Mouse (Mus musculus) neural tube, embryonic 12.5 days (tissue): ENCODE results near the gene Chml. TPM values are rescaled to one million over a fixed set of nuclear protein-coding genes. Genes with fewer than 3 reads are reported as not detected.

Experiments used
- ATAC-seq: fragments of 200-750 bp; cut with Nextera tagmentation; 2 replicates; pipeline ENCODE4 v1.8.0; 2017; ENCODE audit warnings: low read depth, mild to moderate bottlenecking, moderate TSS enrichment, moderate library complexity; ENCODE audit not compliant: low FRiP score
- H3K27ac ChIP-seq: fragments of 300-500 bp; sonication (generic); 2 replicates; pipeline ENCODE4 v1.5.1; 2016
- H3K27me3 ChIP-seq: fragments of 300-500 bp; sonication (generic); replicated peaks from 2 replicates; pipeline ENCODE4 v1.6.1; 2016; ENCODE audit warnings: mild to moderate bottlenecking
- H3K36me3 ChIP-seq: fragments of 300-500 bp; sonication (generic); 2 replicates; pipeline ENCODE4 v1.6.1; 2016; ENCODE audit warnings: mild to moderate bottlenecking
- H3K4me1 ChIP-seq: fragments of 300-500 bp; sonication (generic); 2 replicates; pipeline ENCODE4 v1.6.1; 2016
- H3K4me2 ChIP-seq: fragments of 300-500 bp; sonication (generic); replicated peaks from 2 replicates; pipeline ENCODE4 v1.6.1; 2016; ENCODE audit warnings: mild to moderate bottlenecking
- H3K4me3 ChIP-seq: fragments of 300-500 bp; sonication (generic); 2 replicates; pipeline ENCODE4 v1.5.1; 2016
- H3K9ac ChIP-seq: fragments of 300-500 bp; sonication (generic); 2 replicates; pipeline ENCODE4 v1.6.1; 2016; ENCODE audit warnings: mild to moderate bottlenecking
- H3K9me3 ChIP-seq: fragments of 300-500 bp; sonication (generic); 2 replicates; pipeline ENCODE4 v1.6.1; 2016; ENCODE audit warnings: mild to moderate bottlenecking
- WGBS: fragments of 180-500 bp; shearing (Covaris S2); methylation state at CpG from one replicate; pipeline ENCODE4 v1.1.7; 2016; 5-methylcytosine and 5-hydroxymethylcytosine counted together
- polyA plus RNA-seq: library from polyadenylated mRNA; unstranded; fragments of >200 nt; fragmentation: Nextera tagmentation; extraction: Ambion mirVana; gene quantifications from 2 replicates; pipeline ENCODE4 v1.2.1, GENCODE M21; 2016

Gene Chml
- 4.5 and 5.4 TPM in 2 replicates for polyA plus RNA-seq

GRCm38 (mm10) chr1:175692246-175692996, at the start of gene Chml, which contains the start of gene Opn3:
TSS of gene Chml (minus strand) at chr1:175692901.
TSS of gene Opn3 (minus strand) at chr1:175692776.
- peak within 1 kb of the TSS; percentile 81 for H3K9ac ChIP-seq
- H3K27me3 ChIP-seq = no peaks in the 10 kb centered on the region
- peak within 1 kb of the TSS; percentile 37; the same call in 1 of the 2 replicates for H3K27ac ChIP-seq
- peak; percentile 98 for ATAC-seq
- peak within 1 kb of the TSS; percentile 71 for H3K4me2 ChIP-seq
- H3K9me3 ChIP-seq = no peaks in the 10 kb centered on the region
- peaks cover 8% of the 10 kb centered on the region for H3K36me3 ChIP-seq
- H3K4me1 ChIP-seq = peaks cover 18% of the 10 kb centered on the region
- under 1% methylated on average over 44 of the region's 73 CpGs for WGBS
- H3K4me3 ChIP-seq = peak within 1 kb of the TSS; percentile 71

GRCm38 (mm10) chr1:175725771-175726170, 33.1 kb upstream of the Chml start:
- Histone ChIP-seq H3K4me2 (no peak overlapping the region), H3K4me1 (no peaks in the 10 kb centered on the region), H3K9ac (no peak overlapping the region), H3K27ac (no peak overlapping the region), H3K9me3 (no peaks in the 10 kb centered on the region), H3K27me3 (no peaks in the 10 kb centered on the region), H3K4me3 (no peak overlapping the region), H3K36me3 (no peaks in the 10 kb centered on the region)
- ATAC-seq = no peak
- 52% methylated on average over 7 of the region's 7 CpGs for WGBS

GRCm38 (mm10) chr1:175716832-175717231, 24.1 kb upstream of the Chml start:
- Histone ChIP-seq H3K9me3 (no peaks in the 10 kb centered on the region), H3K4me3 (no peak overlapping the region), H3K27ac (no peak overlapping the region), H3K36me3 (no peaks in the 10 kb centered on the region), H3K9ac (no peak overlapping the region), H3K27me3 (no peaks in the 10 kb centered on the region), H3K4me2 (no peak overlapping the region), H3K4me1 (no peaks in the 10 kb centered on the region)
- ATAC-seq = no peak
- WGBS = 93% methylated on average over 9 of the region's 9 CpGs

GRCm38 (mm10) chr1:175712338-175712909, 19.7 kb upstream of the Chml start:
- Histone ChIP-seq H3K4me2 (no peak overlapping the region), H3K36me3 (no peaks in the 10 kb centered on the region), H3K4me1 (no peaks in the 10 kb centered on the region), H3K27me3 (no peaks in the 10 kb centered on the region), H3K27ac (no peak overlapping the region), H3K4me3 (no peak overlapping the region), H3K9me3 (no peaks in the 10 kb centered on the region), H3K9ac (no peak overlapping the region)
- no peak for ATAC-seq
- WGBS = 84% methylated on average over 11 of the region's 11 CpGs

GRCm38 (mm10) chr1:175708013-175708412, 15.3 kb upstream of the Chml start:
- no peak overlapping the region for H3K9ac ChIP-seq
- no peak overlapping the region for H3K27ac ChIP-seq
- no peak overlapping the region for H3K4me2 ChIP-seq
- no peak for ATAC-seq
- no peaks in the 10 kb centered on the region for H3K27me3 ChIP-seq
- no peak overlapping the region for H3K4me3 ChIP-seq
- no peaks in the 10 kb centered on the region for H3K4me1 ChIP-seq
- no peaks in the 10 kb centered on the region for H3K9me3 ChIP-seq
- H3K36me3 ChIP-seq = no peaks in the 10 kb centered on the region

- no peaks in the 10 kb centered on the region for H3K9me3 ChIP-seq
- no peak overlapping the region for H3K27ac ChIP-seq
- no peaks in the 10 kb centered on the region for H3K27me3 ChIP-seq
- no peaks in the 10 kb centered on the region for H3K4me1 ChIP-seq
- 76% methylated on average over 5 of the region's 5 CpGs for WGBS
- H3K36me3 ChIP-seq = no peaks in the 10 kb centered on the region
- H3K9ac ChIP-seq = no peak overlapping the region
- H3K4me2 ChIP-seq = no peak overlapping the region
- no peak overlapping the region for H3K4me3 ChIP-seq
- no peak for ATAC-seq
Measured at GRCm38 (mm10) chr1:175707599-175707998, 14.9 kb upstream of the Chml start.

GRCm38 (mm10) chr1:175701145-175701544, 8.4 kb upstream of the Chml start:
- Histone ChIP-seq H3K4me2 (no peak overlapping the region), H3K36me3 (no peaks in the 10 kb centered on the region), H3K4me1 (no peaks in the 10 kb centered on the region), H3K9ac (no peak overlapping the region), H3K27me3 (no peaks in the 10 kb centered on the region), H3K9me3 (no peaks in the 10 kb centered on the region), H3K4me3 (no peak overlapping the region), H3K27ac (no peak overlapping the region)
- 86% methylated on average over 4 of the region's 4 CpGs for WGBS
- no peak for ATAC-seq

GRCm38 (mm10) chr1:175699796-175700195, 7.1 kb upstream of the Chml start:
- WGBS = 41% methylated on average over 4 of the region's 4 CpGs
- Histone ChIP-seq H3K9ac (no peak overlapping the region), H3K4me3 (no peak overlapping the region), H3K4me2 (no peak overlapping the region), H3K27me3 (no peaks in the 10 kb centered on the region), H3K9me3 (no peaks in the 10 kb centered on the region), H3K4me1 (no peaks in the 10 kb centered on the region), H3K36me3 (no peaks in the 10 kb centered on the region), H3K27ac (no peak overlapping the region)
- ATAC-seq = no peak

- Histone ChIP-seq H3K4me1 (no peaks in the 10 kb centered on the region), H3K4me3 (no peak overlapping the region), H3K36me3 (no peaks in the 10 kb centered on the region), H3K27ac (no peak overlapping the region), H3K9me3 (no peaks in the 10 kb centered on the region), H3K9ac (no peak overlapping the region), H3K27me3 (no peaks in the 10 kb centered on the region), H3K4me2 (no peak overlapping the region)
- WGBS = 73% methylated on average over 3 of the region's 3 CpGs
- ATAC-seq = no peak
Measured at GRCm38 (mm10) chr1:175699375-175699774, 6.7 kb upstream of the Chml start.

- Histone ChIP-seq H3K9me3 (no peaks in the 10 kb centered on the region), H3K36me3 (no peaks in the 10 kb centered on the region), H3K4me3 (no peak within 1 kb of the TSS), H3K27me3 (no peaks in the 10 kb centered on the region), H3K9ac (no peak within 1 kb of the TSS), H3K4me2 (no peak within 1 kb of the TSS), H3K4me1 (no peaks in the 10 kb centered on the region), H3K27ac (no peak within 1 kb of the TSS)
- whole genome bisulfite sequencing = 90% methylated on average over 1 of the region's 1 CpGs
- no peak for ATAC-seq
Measured at GRCm38 (mm10) chr1:175698293-175698692, 5.6 kb upstream of the Chml start, which contains the start of gene Wdr64. TSS of gene Wdr64 (plus strand) at chr1:175698593.

GRCm38 (mm10) chr1:175693429-175693960, 794 bp upstream of the Chml start:
- Histone ChIP-seq H3K9ac (0 out of 2 replicates have a peak overlapping the region, but pooled peaks have one; percentile 18), H3K27me3 (no peaks in the 10 kb centered on the region), H3K9me3 (no peaks in the 10 kb centered on the region), H3K27ac (no peak overlapping the region), H3K36me3 (no peaks in the 10 kb centered on the region), H3K4me2 (peak overlapping the region; percentile 71), H3K4me1 (peaks cover 18% of the 10 kb centered on the region), H3K4me3 (peak overlapping the region; percentile 71; the same call in 1 of the 2 replicates)
- peak; percentile 1; the same call in 1 of the 2 replicates for ATAC-seq
- 44% methylated on average over 12 of the region's 12 CpGs for WGBS

- Histone ChIP-seq H3K36me3 (peaks cover 2% of the 10 kb centered on the region), H3K4me3 (peak overlapping the region; percentile 71), H3K4me1 (peaks cover 18% of the 10 kb centered on the region), H3K27ac (no peak overlapping the region), H3K4me2 (peak overlapping the region; percentile 71), H3K9me3 (no peaks in the 10 kb centered on the region), H3K27me3 (no peaks in the 10 kb centered on the region), H3K9ac (0 out of 2 replicates have a peak overlapping the region, but pooled peaks have one; percentile 18)
- peak; percentile 78 for ATAC-seq
- WGBS = 1% methylated on average over 17 of the region's 17 CpGs
Measured at GRCm38 (mm10) chr1:175692997-175693361, 278 bp upstream of the Chml start.
